Mouse (Mus musculus) myocyte (in vitro differentiated cells): ENCODE data around the gene Rrp12.

Experiments
- CEBPB ChIP-seq: IDR thresholded peaks from 2 replicates; pipeline ENCODE4 v1.6.1; 2011; ENCODE audit warnings: mild to moderate bottlenecking, moderate library complexity; ENCODE audit not compliant: poor library complexity, insufficient read depth, severe bottlenecking
- E2F4 ChIP-seq: IDR thresholded peaks from one replicate; pipeline ENCODE4 v1.6.1; 2011; ENCODE audit warnings: mild to moderate bottlenecking, control low read depth, moderate library complexity; ENCODE audit not compliant: insufficient read depth
- MYOD1 ChIP-seq, 3 experiments: IDR thresholded peaks; one replicate each; pipeline ENCODE4 v1.6.1; 2011; ENCODE audit warnings: control low read depth in 2 of 3, low read depth in 2 of 3, mild to moderate bottlenecking in 2 of 3, moderate library complexity in 1 of 3; ENCODE audit not compliant: insufficient read length in 2 of 3, control insufficient read depth in 1 of 3
- POLR2A ChIP-seq: IDR thresholded peaks from one replicate; pipeline ENCODE4 v1.6.1; 2011; ENCODE audit warnings: low read depth, mild to moderate bottlenecking, control low read depth, moderate library complexity; ENCODE audit not compliant: insufficient read length
- TCF12 ChIP-seq: IDR thresholded peaks from one replicate; pipeline ENCODE4 v1.6.1; 2011; ENCODE audit warnings: mild to moderate bottlenecking, control low read depth; ENCODE audit not compliant: poor library complexity, insufficient read depth, severe bottlenecking
- USF1 ChIP-seq: IDR thresholded peaks from one replicate; pipeline ENCODE4 v1.6.1; 2011; ENCODE audit warnings: low read depth, mild to moderate bottlenecking, control low read depth, moderate library complexity

DNA sequence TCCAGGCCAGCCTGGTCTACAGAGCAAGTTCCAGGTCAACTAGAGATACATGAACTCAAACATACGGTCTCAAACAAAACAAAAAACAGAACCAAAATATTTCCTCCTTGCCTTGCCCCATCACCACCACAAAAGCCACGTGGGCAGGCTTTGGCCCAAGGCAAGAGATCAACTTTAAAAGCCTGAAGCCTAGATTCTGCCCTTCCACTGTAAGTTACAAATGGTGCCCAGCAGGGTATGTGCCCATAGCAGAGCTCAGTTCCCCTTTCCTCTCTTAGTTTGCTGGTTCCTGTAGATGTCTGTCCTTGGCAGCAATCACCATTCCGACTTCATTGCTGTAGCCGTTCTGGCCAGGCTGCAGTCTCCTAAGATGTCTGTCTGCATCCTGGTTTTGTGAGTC lies 53.3 kb downstream of the Rrp12 start:
- TF ChIP-seq USF1 (no peak), CEBPB (no peak), MYOD1 (IDR thresholded peaks at IDR 0.05; ENCODE audit: control insufficient read depth in 1 of 3, insufficient read length in 2 of 3, low read depth in 2 of 3) (no peak), POLR2A (no peak), TCF12 (no peak), E2F4 (no peak)
